Mouse (Mus musculus) erythroblast, embryonic 14.5 days (primary cell): ENCODE measurements around the gene Ghdc. TPM values are rescaled to one million over a fixed set of nuclear protein-coding genes. Genes with fewer than 3 reads are reported as not detected.

ENCODE experiments used
- H3K27me3 ChIP-seq: 2 replicates; pipeline ENCODE4 v1.6.1; 2012; ENCODE audit warnings: inconsistent platforms; ENCODE audit not compliant: control insufficient read depth
- H3K36me3 ChIP-seq: 2 replicates; pipeline ENCODE4 v1.6.1; 2012; ENCODE audit warnings: mild to moderate bottlenecking, inconsistent platforms; ENCODE audit not compliant: control insufficient read depth
- H3K4me1 ChIP-seq: 2 replicates; pipeline ENCODE4 v1.6.1; 2012; ENCODE audit warnings: inconsistent platforms; ENCODE audit not compliant: control insufficient read depth
- H3K4me3 ChIP-seq: replicated peaks from 2 replicates; pipeline ENCODE3; 2012; ENCODE audit warnings: moderate library complexity, mild to moderate bottlenecking, inconsistent platforms
- H3K9me3 ChIP-seq: 2 replicates; pipeline ENCODE4 v1.6.1; 2012; ENCODE audit warnings: low read length, inconsistent platforms, mixed read lengths; ENCODE audit not compliant: control insufficient read depth
- GATA1 ChIP-seq: IDR thresholded peaks from 2 replicates; pipeline ENCODE4 v1.6.1; 2012; ENCODE audit warnings: low read length, inconsistent platforms, mixed read lengths
- TAL1 ChIP-seq: IDR thresholded peaks from 3 replicates; pipeline ENCODE4 v1.6.1; 2012; ENCODE audit warnings: low read length, inconsistent platforms, mixed read lengths
- polyA plus RNA-seq: library from polyadenylated mRNA; stranded (reverse); fragments of >175 nt; gene quantifications from 2 replicates; pipeline ENCODE4 v1.2.3, GENCODE M21; 2012

Ghdc gene
- polyA plus RNA-seq, 1 experiment, result 0.58 TPM

GRCm38 (mm10) chr11:100767871-100768270 lies 2.9 kb downstream of the Ghdc start:
- H3K4me3 ChIP-seq, result no peak overlapping the region
- H3K4me1 ChIP-seq, result peaks cover 14% of the 10 kb centered on the region
- no peaks in the 10 kb centered on the region; the same call in 1 of the 2 replicates for H3K36me3 ChIP-seq
- no peaks in the 10 kb centered on the region for H3K9me3 ChIP-seq
- peaks cover 3% of the 10 kb centered on the region for H3K27me3 ChIP-seq
- TF ChIP-seq TAL1 (no peak), GATA1 (no peak)

GRCm38 (mm10) chr11:100766726-100767125 lies 4.0 kb downstream of the Ghdc start:
- TF ChIP-seq GATA1 (no peak), TAL1 (no peak)
- Histone ChIP-seq H3K4me3 (no peak overlapping the region), H3K36me3 (no peaks in the 10 kb centered on the region; the same call in 1 of the 2 replicates), H3K4me1 (peaks cover 17% of the 10 kb centered on the region), H3K9me3 (no peaks in the 10 kb centered on the region), H3K27me3 (peaks cover 14% of the 10 kb centered on the region)

- peaks cover 53% of the 10 kb centered on the region for H3K27me3 ChIP-seq
- TF ChIP-seq GATA1, result no peak
These were observed 7.9 kb downstream of the Ghdc start, which contains the start of gene Hcrt for GRCm38 (mm10) chr11:100762831-100763230. Gene Hcrt (minus strand): TSS chr11:100762931.

GRCm38 (mm10) chr11:100761547-100762045 lies 9.2 kb downstream of the Ghdc start:
- no peak for TF ChIP-seq TAL1
- TF ChIP-seq GATA1, result no peak
- Histone ChIP-seq H3K9me3 (peaks cover 4% of the 10 kb centered on the region; the same call in 1 of the 2 replicates), H3K27me3 (peaks cover 65% of the 10 kb centered on the region), H3K4me1 (peaks cover 23% of the 10 kb centered on the region), H3K36me3 (no peaks in the 10 kb centered on the region; the same call in 1 of the 2 replicates), H3K4me3 (peak overlapping the region; percentile 60)

More at GRCm38 (mm10) chr11:100762831-100763230, 7.9 kb downstream of the Ghdc start, which contains the start of gene Hcrt:
- peaks cover 23% of the 10 kb centered on the region for H3K4me1 ChIP-seq
- H3K36me3 ChIP-seq, result no peaks in the 10 kb centered on the region; the same call in 1 of the 2 replicates
- peaks cover 4% of the 10 kb centered on the region; the same call in 1 of the 2 replicates for H3K9me3 ChIP-seq
- peak within 1 kb of the TSS; percentile 60 for H3K4me3 ChIP-seq

- TF ChIP-seq TAL1, result no peak
- TF ChIP-seq GATA1, result no peak
- Histone ChIP-seq H3K27me3 (peaks cover 80% of the 10 kb centered on the region), H3K4me3 (peak within 1 kb of the TSS; percentile 30), H3K4me1 (peaks cover 23% of the 10 kb centered on the region), H3K36me3 (no peaks in the 10 kb centered on the region), H3K9me3 (peaks cover 4% of the 10 kb centered on the region; the same call in 1 of the 2 replicates)
These were observed 11.0 kb downstream of the Ghdc start, which contains the start of gene Kcnh4 for GRCm38 (mm10) chr11:100759611-100760233. Gene Kcnh4 (minus strand): TSS chr11:100759942.

GRCm38 (mm10) chr11:100758707-100759610 lies 11.8 kb downstream of the Ghdc start:
- H3K27me3 ChIP-seq, result peaks cover 85% of the 10 kb centered on the region
- peaks cover 23% of the 10 kb centered on the region for H3K4me1 ChIP-seq
- no peak for TF ChIP-seq TAL1
- no peak for TF ChIP-seq GATA1
- no peaks in the 10 kb centered on the region for H3K36me3 ChIP-seq
- no peak overlapping the region for H3K4me3 ChIP-seq
- H3K9me3 ChIP-seq, result peaks cover 4% of the 10 kb centered on the region; the same call in 1 of the 2 replicates

GRCm38 (mm10) chr11:100757566-100757965 lies 13.2 kb downstream of the Ghdc start:
- Histone ChIP-seq H3K9me3 (peaks cover 4% of the 10 kb centered on the region; the same call in 1 of the 2 replicates), H3K4me1 (peaks cover 23% of the 10 kb centered on the region), H3K27me3 (peaks cover 89% of the 10 kb centered on the region), H3K4me3 (no peak overlapping the region), H3K36me3 (no peaks in the 10 kb centered on the region)
- no peak for TF ChIP-seq GATA1
- no peak for TF ChIP-seq TAL1

GRCm38 (mm10) chr11:100756476-100756875 lies 14.3 kb downstream of the Ghdc start:
- Histone ChIP-seq H3K4me1 (peaks cover 17% of the 10 kb centered on the region), H3K27me3 (peaks cover 82% of the 10 kb centered on the region)

GRCm38 (mm10) chr11:100754693-100755057 lies 16.1 kb downstream of the Ghdc start:
- peaks cover 8% of the 10 kb centered on the region for H3K4me1 ChIP-seq
- peaks cover 4% of the 10 kb centered on the region; the same call in 1 of the 2 replicates for H3K9me3 ChIP-seq
- no peaks in the 10 kb centered on the region for H3K36me3 ChIP-seq
- no peak overlapping the region for H3K4me3 ChIP-seq
- TF ChIP-seq GATA1 (no peak), TAL1 (no peak)
- H3K27me3 ChIP-seq, result peaks cover 73% of the 10 kb centered on the region

More at GRCm38 (mm10) chr11:100756476-100756875, 14.3 kb downstream of the Ghdc start:
- H3K4me3 ChIP-seq, result no peak overlapping the region
- no peak for TF ChIP-seq GATA1
- TF ChIP-seq TAL1, result no peak
- H3K36me3 ChIP-seq, result no peaks in the 10 kb centered on the region
- peaks cover 4% of the 10 kb centered on the region; the same call in 1 of the 2 replicates for H3K9me3 ChIP-seq
